ENCODE assay signal across 24 mouse cellular contexts in genomic region chr1:184562926-184563325, GRCm38 (mm10).
DNase-seq lines count a peak whose midpoint lies in the region; ATAC-seq and TF ChIP-seq lines count a peak whose summit lies in the region.
"Had no signal": no experiment of that assay in that cellular context is flagged by ENCODE, and none has a peak within 500 bp of the region (broad histone marks: within the 10 kb centered on the region; RNA-seq: fewer than 3 reads in every experiment).

No protein-coding gene starts in this region.

- H3K4me2 ChIP-seq in hindbrain, embryonic 12.5 days (replicated peaks): no peak overlapping the region
- H3K4me2 ChIP-seq: kidney, embryonic 15.5 days; midbrain, embryonic 15.5 days had no signal

- H3K9me3 ChIP-seq in hindbrain, embryonic 12.5 days (replicated peaks): no peaks in the 10 kb centered on the region
- H3K9me3 ChIP-seq: forebrain, embryonic 10.5 days; heart, embryonic 10.5 days; kidney, embryonic 15.5 days; midbrain, embryonic 15.5 days had no signal

- no peak overlapping the region for H3K9ac ChIP-seq in hindbrain, embryonic 12.5 days
- H3K9ac ChIP-seq: kidney, embryonic 15.5 days; midbrain, embryonic 15.5 days had no signal

- peak in 1 of 2 experiments; percentile 52 for DNase-seq in spleen, adult 2 months (ENCODE audit: low read depth in 1 of 2, low spot score in 2 of 2)
- DNase-seq in spleen, postnatal 10 days (ENCODE audit: low spot score in 2 of 2): no peak
- no peak for DNase-seq in c-Kit-positive CD71-positive TER-119-positive erythroid progenitor cells, embryonic 14.5 days (ENCODE audit: low spot score)
- no peak for DNase-seq in urinary bladder, adult 18-20 months (ENCODE audit: low spot score in 2 of 2)
- DNase-seq: cerebellum, adult 9-10 months; heart, postnatal 4 days; kidney, postnatal 36 days; layer of hippocampus, postnatal 36 days; lung, postnatal 10 days; right cerebral cortex, adult 18-20 months; thymus, adult 18-20 months; thymus, postnatal 36 days had no signal

- peaks cover 8% of the 10 kb centered on the region; the same call in 1 of the 2 replicates for H3K4me1 ChIP-seq in spleen, adult 2 months (ENCODE audit: control insufficient read depth, insufficient read depth, insufficient read length)
- peaks cover 42% of the 10 kb centered on the region for H3K4me1 ChIP-seq in bone marrow macrophage, adult 2 months (ENCODE audit: control insufficient read depth, insufficient read depth, low read length)
- no peaks in the 10 kb centered on the region for H3K4me1 ChIP-seq in hindbrain, embryonic 12.5 days
- H3K4me1 ChIP-seq: forebrain, embryonic 10.5 days; heart, embryonic 10.5 days; kidney, embryonic 15.5 days; midbrain, embryonic 15.5 days had no signal

- H3K79me2 ChIP-seq in macrophage (ENCODE audit: inconsistent target): no peaks in the 10 kb centered on the region

- no peak for TF ChIP-seq POLR2A in spleen, adult 2 months (IDR thresholded peaks at IDR 0.05; ENCODE audit: low read depth, low read length)
- no peak for TF ChIP-seq POLR2A in bone marrow macrophage, adult 2 months (IDR thresholded peaks at IDR 0.05; ENCODE audit: borderline replicate concordance, low read depth, low read length)

- no peak for TF ChIP-seq CTCF in spleen, adult 2 months (IDR thresholded peaks at IDR 0.05; ENCODE audit: extremely low read depth, insufficient read depth, insufficient read length, insufficient replicate concordance)
- TF ChIP-seq CTCF in bone marrow macrophage, adult 2 months (IDR thresholded peaks at IDR 0.05; ENCODE audit: low read depth, low read length): no peak

- 16% methylated on average over 4 of the region's 4 CpGs for WGBS in spleen, adult 2 months
- 5% methylated on average over 4 of the region's 4 CpGs for WGBS in macrophage (ENCODE audit: missing documents)
- WGBS in hindbrain, embryonic 12.5 days: 88% methylated on average over 4 of the region's 4 CpGs

- H3K27me3 ChIP-seq in spleen, adult 2 months (ENCODE audit: control insufficient read depth, insufficient read depth, low read length): no peaks in the 10 kb centered on the region
- H3K27me3 ChIP-seq in hindbrain, embryonic 12.5 days: no peaks in the 10 kb centered on the region
- H3K27me3 ChIP-seq: midbrain, embryonic 15.5 days had no signal

- no peak for ATAC-seq in hindbrain, embryonic 12.5 days (ENCODE audit: low FRiP score)
- ATAC-seq: forebrain, embryonic 16.5 days; hindbrain, embryonic 16.5 days; intestine, postnatal 0 days; midbrain, embryonic 15.5 days; Patski had no signal

- peak overlapping the region; percentile 5; the same call in 1 of the 2 replicates for H3K4me3 ChIP-seq in spleen, adult 2 months (ENCODE audit: extremely low read depth, insufficient read depth, insufficient read length)
- no peak overlapping the region for H3K4me3 ChIP-seq in bone marrow macrophage, adult 2 months (ENCODE audit: insufficient read depth, low read length)
- H3K4me3 ChIP-seq in macrophage (ENCODE audit: inconsistent target): no peak overlapping the region
- no peak overlapping the region for H3K4me3 ChIP-seq in hindbrain, embryonic 12.5 days
- H3K4me3 ChIP-seq: forebrain, embryonic 10.5 days; heart, embryonic 10.5 days; kidney, embryonic 15.5 days; midbrain, embryonic 15.5 days; myocyte had no signal

- H3K27ac ChIP-seq in spleen, adult 2 months (ENCODE audit: insufficient read depth, low read length): no peak overlapping the region
- H3K27ac ChIP-seq in bone marrow macrophage, adult 2 months (ENCODE audit: insufficient read depth, low read depth, low read length): peak overlapping the region; percentile 77
- H3K27ac ChIP-seq in macrophage: peak overlapping the region; percentile 40
- no peak overlapping the region for H3K27ac ChIP-seq in hindbrain, embryonic 12.5 days
- H3K27ac ChIP-seq: forebrain, embryonic 10.5 days; heart, embryonic 10.5 days; kidney, embryonic 15.5 days; midbrain, embryonic 15.5 days had no signal

- H3K36me3 ChIP-seq in spleen, adult 2 months (ENCODE audit: control insufficient read depth, insufficient read depth, low read length): no peaks in the 10 kb centered on the region
- H3K36me3 ChIP-seq in macrophage (ENCODE audit: inconsistent target): no peaks in the 10 kb centered on the region
- H3K36me3 ChIP-seq in hindbrain, embryonic 12.5 days: no peaks in the 10 kb centered on the region
- H3K36me3 ChIP-seq: forebrain, embryonic 10.5 days; heart, embryonic 10.5 days; kidney, embryonic 15.5 days; midbrain, embryonic 15.5 days had no signal

Comparison
In these comparisons a context has a peak if more than half of its experiments do, and no peak if none do; other contexts are left out.
1. H3K27ac ChIP-seq: peak in bone marrow macrophage, adult 2 months (single experiment) and macrophage (single experiment); none in spleen, adult 2 months (single experiment) and hindbrain, embryonic 12.5 days (single experiment).